Mouse (Mus musculus): ENCODE data around the gene M6pr.

GRCm38 (mm10) chr6:122276565-122276964, 32.0 kb upstream of the M6pr start:
- TF ChIP-seq CTCF (IDR thresholded peaks at IDR 0.05; ENCODE audit: low read depth, low read length) (no peak), POLR2A (IDR thresholded peaks at IDR 0.05; ENCODE audit: extremely low read depth, insufficient read depth, low read length) (no peak)

Data from liver, adult 2 months (tissue).